Mouse (Mus musculus): Measurements from ENCODE around the gene Capn12. TPM values are rescaled to one million over a fixed set of nuclear protein-coding genes. Genes with fewer than 3 reads are reported as not detected.

Gene Capn12
- polyA plus RNA-seq, 1 experiment: 0.41 TPM

DNA sequence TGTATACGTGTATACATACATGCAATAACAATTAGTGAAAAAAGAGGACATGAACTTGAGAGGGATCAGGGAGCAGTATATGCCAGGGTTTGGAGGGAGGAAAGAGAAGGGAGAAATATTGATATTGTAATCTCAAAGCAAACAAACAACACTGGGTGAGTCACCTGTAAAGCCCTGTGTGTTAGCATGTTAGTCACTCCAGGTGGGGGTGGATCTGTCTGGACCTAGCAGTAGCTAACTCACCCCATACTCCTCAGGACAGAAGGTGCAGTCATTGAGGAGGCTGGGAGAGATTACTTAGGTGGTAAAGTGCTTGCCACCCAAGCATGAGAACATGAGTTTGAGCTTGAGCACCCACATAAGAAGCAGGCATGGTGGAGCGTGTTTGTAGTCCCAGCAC is 21.3 kb upstream of the Capn12 start:
- DNase-seq: no peak
- TF ChIP-seq POLR2A (IDR thresholded peaks at IDR 0.05; ENCODE audit: borderline replicate concordance, insufficient read depth, low read length): no peak
- TF ChIP-seq CTCF (IDR thresholded peaks at IDR 0.05; ENCODE audit: borderline replicate concordance, insufficient read depth, low read depth, low read length): no peak
- no peaks in the 10 kb centered on the region for H3K4me1 ChIP-seq (ENCODE audit: control insufficient read depth, insufficient read depth, low read length)
- no peak overlapping the region for H3K27ac ChIP-seq (ENCODE audit: insufficient read depth, low read length)
- H3K4me3 ChIP-seq (replicated peaks; ENCODE audit: insufficient read depth, low read depth, low read length): no peak overlapping the region
- 88% methylated on average over 2 of the region's 2 CpGs for WGBS
- H3K27me3 ChIP-seq (ENCODE audit: control insufficient read depth, insufficient read depth, low read length): no peaks in the 10 kb centered on the region

DNA sequence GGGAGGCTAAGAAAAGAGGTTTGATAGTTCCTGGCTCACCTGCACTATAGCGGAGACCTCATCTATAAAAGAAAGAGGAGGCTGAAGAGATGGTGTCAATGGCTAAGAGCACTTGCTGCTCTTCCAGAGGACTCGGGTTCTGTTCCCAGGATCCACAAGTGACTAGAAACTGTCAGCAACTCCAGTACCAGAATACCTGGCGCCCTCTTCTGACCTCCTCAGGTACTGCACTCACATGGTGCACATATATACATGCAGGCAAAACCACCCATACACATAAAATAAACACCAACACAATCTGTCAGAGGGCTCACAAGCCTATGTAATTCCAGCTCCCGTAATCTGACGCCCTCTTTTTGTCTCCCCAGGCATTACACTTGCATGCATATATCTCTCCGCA is 20.3 kb upstream of the Capn12 start:
- TF ChIP-seq POLR2A (IDR thresholded peaks at IDR 0.05; ENCODE audit: borderline replicate concordance, insufficient read depth, low read length) (no peak), CTCF (IDR thresholded peaks at IDR 0.05; ENCODE audit: borderline replicate concordance, insufficient read depth, low read depth, low read length) (no peak)
- 88% methylated on average over 6 of the region's 6 CpGs for WGBS
- Histone ChIP-seq H3K27me3 (ENCODE audit: control insufficient read depth, insufficient read depth, low read length) (no peaks in the 10 kb centered on the region), H3K27ac (ENCODE audit: insufficient read depth, low read length) (no peak overlapping the region), H3K4me1 (ENCODE audit: control insufficient read depth, insufficient read depth, low read length) (no peaks in the 10 kb centered on the region), H3K4me3 (replicated peaks; ENCODE audit: insufficient read depth, low read depth, low read length) (no peak overlapping the region)
- no peak for DNase-seq

DNA sequence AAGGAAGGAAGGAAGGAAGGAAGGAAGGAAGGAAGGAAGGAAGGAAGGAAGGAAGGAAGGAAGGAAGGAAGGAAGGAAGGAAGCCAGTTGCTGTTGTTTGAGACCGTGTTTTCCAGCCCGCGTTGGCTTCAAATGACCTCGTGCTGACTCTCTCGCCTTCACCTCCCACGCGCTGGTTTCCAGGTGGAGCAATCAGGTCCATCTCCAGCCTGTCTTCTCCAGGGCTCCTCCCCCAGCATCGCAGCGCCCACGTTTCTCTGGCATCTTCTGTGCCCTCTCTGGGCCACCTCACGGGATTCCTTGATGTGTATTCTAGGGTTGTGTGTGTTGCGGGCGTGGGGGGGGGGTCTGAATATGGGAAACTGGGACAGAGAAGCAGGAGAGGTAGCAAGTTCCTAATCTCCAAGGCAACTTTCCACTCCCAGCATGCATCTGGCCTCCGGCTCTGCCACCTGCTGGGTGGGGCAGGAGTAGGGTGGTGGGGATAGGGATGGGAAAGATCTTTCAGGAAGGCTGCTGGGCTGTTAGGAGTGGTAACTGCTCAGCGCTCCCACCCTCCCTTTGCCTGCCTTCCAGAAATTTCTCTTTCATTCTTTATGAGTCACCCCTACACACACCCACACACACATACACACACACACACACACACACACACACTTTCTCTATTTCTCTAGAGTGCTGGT is 18.3 kb upstream of the Capn12 start:
- DNase-seq: no peak
- WGBS: 77% methylated on average over 15 of the region's 15 CpGs
- H3K4me1 ChIP-seq (ENCODE audit: control insufficient read depth, insufficient read depth, low read length): no peaks in the 10 kb centered on the region
- TF ChIP-seq CTCF (IDR thresholded peaks at IDR 0.05; ENCODE audit: borderline replicate concordance, insufficient read depth, low read depth, low read length): no peak
- TF ChIP-seq POLR2A (IDR thresholded peaks at IDR 0.05; ENCODE audit: borderline replicate concordance, insufficient read depth, low read length): no peak
- no peak overlapping the region for H3K4me3 ChIP-seq (replicated peaks; ENCODE audit: insufficient read depth, low read depth, low read length)
- H3K27me3 ChIP-seq (ENCODE audit: control insufficient read depth, insufficient read depth, low read length): no peaks in the 10 kb centered on the region
- no peak overlapping the region for H3K27ac ChIP-seq (ENCODE audit: insufficient read depth, low read length)

DNA sequence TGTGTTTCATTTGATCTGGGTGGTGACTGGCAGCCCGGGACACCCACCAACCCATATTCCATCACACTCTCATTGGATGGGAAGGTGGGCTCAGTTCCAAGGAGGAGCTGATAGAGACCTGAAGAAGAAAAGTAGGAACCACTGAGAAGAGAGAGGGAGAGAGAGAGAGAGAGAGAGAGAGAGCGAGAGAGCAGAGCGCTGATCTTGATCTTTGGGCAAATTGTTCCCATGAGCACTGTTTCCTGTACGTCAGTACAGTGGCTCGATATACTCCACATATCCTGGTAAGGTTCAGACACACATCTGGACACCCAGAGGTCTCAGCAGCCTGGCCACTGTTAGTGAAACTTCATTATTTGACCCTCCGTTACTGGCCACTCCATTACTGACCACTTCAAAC is 17.7 kb upstream of the Capn12 start, which contains the start of gene Lgals7:
Gene Lgals7, plus strand, starts transcription at position 314 of the 400 bp plus-strand sequence.
- WGBS: 82% methylated on average over 6 of the region's 6 CpGs
- no peak for DNase-seq
- Histone ChIP-seq H3K27me3 (ENCODE audit: control insufficient read depth, insufficient read depth, low read length) (no peaks in the 10 kb centered on the region), H3K4me3 (replicated peaks; ENCODE audit: insufficient read depth, low read depth, low read length) (no peak within 1 kb of the TSS), H3K4me1 (ENCODE audit: control insufficient read depth, insufficient read depth, low read length) (no peaks in the 10 kb centered on the region), H3K27ac (ENCODE audit: insufficient read depth, low read length) (no peak within 1 kb of the TSS)
- TF ChIP-seq CTCF (IDR thresholded peaks at IDR 0.05; ENCODE audit: borderline replicate concordance, insufficient read depth, low read depth, low read length): no peak
- no peak for TF ChIP-seq POLR2A (IDR thresholded peaks at IDR 0.05; ENCODE audit: borderline replicate concordance, insufficient read depth, low read length)

DNA sequence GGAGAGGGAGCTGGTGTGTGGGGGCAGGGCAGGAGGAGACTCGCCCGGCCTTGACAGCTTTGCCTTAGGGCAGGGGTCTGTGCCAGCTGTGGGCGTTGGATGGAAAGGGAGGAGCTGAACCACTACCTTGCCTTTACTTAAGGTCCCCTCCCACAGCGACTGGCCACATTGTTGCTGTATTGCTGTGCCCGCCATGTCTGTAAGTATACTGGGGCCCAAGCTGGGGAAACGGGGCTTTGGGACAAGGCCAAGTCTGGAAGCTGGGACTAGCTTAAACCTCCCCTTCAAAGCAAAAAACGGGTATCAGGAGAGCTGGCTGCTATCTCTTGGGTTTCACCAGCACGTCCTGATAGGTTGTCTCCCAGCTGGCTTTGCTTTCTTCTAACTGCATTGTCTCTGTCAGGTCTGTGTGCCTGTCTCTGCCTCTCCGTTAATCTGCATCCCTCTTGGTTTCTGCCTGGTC is 16.9 kb upstream of the Capn12 start:
- Histone ChIP-seq H3K27ac (ENCODE audit: insufficient read depth, low read length) (no peak overlapping the region), H3K4me3 (replicated peaks; ENCODE audit: insufficient read depth, low read depth, low read length) (no peak overlapping the region), H3K27me3 (ENCODE audit: control insufficient read depth, insufficient read depth, low read length) (no peaks in the 10 kb centered on the region), H3K4me1 (ENCODE audit: control insufficient read depth, insufficient read depth, low read length) (no peaks in the 10 kb centered on the region)
- DNase-seq: no peak
- TF ChIP-seq CTCF (IDR thresholded peaks at IDR 0.05; ENCODE audit: borderline replicate concordance, insufficient read depth, low read depth, low read length) (no peak), POLR2A (IDR thresholded peaks at IDR 0.05; ENCODE audit: borderline replicate concordance, insufficient read depth, low read length) (no peak)
- 26% methylated on average over 9 of the region's 9 CpGs for WGBS

DNA sequence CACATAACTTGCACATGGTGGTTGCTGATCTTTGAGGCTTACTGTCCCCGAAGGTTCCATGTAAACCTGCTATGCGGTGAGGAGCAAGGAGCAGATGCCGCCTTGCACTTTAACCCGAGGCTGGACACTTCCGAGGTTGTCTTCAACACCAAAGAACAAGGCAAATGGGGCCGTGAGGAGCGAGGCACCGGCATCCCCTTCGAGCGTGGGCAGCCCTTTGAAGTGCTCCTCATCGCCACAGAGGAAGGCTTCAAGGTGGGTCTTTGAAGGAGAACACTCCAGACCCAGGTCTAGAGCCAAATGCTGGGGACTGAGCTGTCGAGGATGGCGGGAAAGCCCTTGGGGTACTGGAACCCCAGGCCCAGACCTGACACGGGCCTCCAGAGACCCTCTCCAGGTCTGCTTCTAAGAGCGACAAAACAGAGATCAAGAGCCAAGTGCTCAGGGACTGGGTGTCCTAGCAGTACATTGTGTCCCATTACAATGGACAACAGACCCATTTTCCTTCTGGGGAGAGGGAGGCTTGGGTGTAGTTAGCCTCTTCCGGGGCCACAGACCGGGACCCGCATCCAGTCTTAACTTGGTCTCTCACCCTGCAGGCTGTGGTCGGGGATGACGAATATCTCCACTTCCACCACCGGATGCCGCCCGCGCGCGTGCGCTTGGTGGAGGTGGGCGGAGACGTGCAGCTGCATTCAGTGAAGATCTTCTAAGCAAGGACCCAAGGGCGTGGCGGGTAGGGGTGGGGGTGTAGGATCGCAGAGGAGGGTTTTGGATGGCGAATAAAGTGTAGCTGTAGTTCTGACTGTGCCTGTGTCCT is 15.5 kb upstream of the Capn12 start:
- no peak for DNase-seq
- Histone ChIP-seq H3K27me3 (ENCODE audit: control insufficient read depth, insufficient read depth, low read length) (no peaks in the 10 kb centered on the region), H3K4me3 (replicated peaks; ENCODE audit: insufficient read depth, low read depth, low read length) (no peak overlapping the region), H3K27ac (ENCODE audit: insufficient read depth, low read length) (no peak overlapping the region), H3K4me1 (ENCODE audit: control insufficient read depth, insufficient read depth, low read length) (no peaks in the 10 kb centered on the region)
- TF ChIP-seq POLR2A (IDR thresholded peaks at IDR 0.05; ENCODE audit: borderline replicate concordance, insufficient read depth, low read length) (no peak), CTCF (IDR thresholded peaks at IDR 0.05; ENCODE audit: borderline replicate concordance, insufficient read depth, low read depth, low read length) (no peak)
- 54% methylated on average over 33 of the region's 33 CpGs for WGBS

DNA sequence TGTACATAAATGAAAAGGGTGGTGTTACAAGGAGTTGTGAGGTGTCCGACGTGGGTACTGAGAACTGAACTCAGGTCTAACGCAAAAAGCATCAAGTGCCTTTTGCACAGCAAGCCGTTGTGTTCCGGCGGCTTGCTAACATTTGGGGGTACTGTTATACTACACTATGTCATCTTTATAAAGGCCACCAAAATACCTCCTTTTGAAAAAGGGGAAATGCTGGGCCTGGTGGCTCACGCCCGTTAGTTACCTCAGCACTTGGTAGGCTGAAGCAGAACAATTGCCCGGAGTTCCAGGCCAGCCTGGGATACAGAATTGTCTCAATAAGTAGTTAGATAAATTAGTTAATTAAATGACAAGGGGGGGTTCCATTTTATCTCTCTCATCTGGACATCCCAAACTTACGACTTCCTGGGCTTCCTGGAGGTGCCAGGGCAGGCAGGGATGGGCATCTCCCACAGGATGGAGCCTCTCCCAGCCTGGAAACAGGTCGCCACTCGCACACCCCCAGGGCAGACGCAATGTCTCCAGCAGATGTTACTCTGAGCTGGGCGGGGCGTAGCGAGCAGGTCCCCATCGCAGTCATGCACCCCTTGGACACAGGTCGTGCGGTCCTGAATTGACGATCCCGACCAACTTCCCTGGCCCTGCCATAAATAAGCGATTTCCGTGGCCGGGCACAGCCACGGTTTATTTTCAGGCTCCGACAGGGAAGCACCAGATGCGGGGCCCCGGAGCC is 14.3 kb upstream of the Capn12 start:
- Histone ChIP-seq H3K4me3 (replicated peaks; ENCODE audit: insufficient read depth, low read depth, low read length) (no peak overlapping the region), H3K27me3 (ENCODE audit: control insufficient read depth, insufficient read depth, low read length) (no peaks in the 10 kb centered on the region), H3K27ac (ENCODE audit: insufficient read depth, low read length) (no peak overlapping the region), H3K4me1 (ENCODE audit: control insufficient read depth, insufficient read depth, low read length) (no peaks in the 10 kb centered on the region)
- DNase-seq: no peak
- WGBS: 87% methylated on average over 28 of the region's 28 CpGs
- TF ChIP-seq CTCF (IDR thresholded peaks at IDR 0.05; ENCODE audit: borderline replicate concordance, insufficient read depth, low read depth, low read length): no peak
- no peak for TF ChIP-seq POLR2A (IDR thresholded peaks at IDR 0.05; ENCODE audit: borderline replicate concordance, insufficient read depth, low read length)
